Mouse (Mus musculus): Measurements from ENCODE around the gene Gm17622.

Gene Gm17622

DNA sequence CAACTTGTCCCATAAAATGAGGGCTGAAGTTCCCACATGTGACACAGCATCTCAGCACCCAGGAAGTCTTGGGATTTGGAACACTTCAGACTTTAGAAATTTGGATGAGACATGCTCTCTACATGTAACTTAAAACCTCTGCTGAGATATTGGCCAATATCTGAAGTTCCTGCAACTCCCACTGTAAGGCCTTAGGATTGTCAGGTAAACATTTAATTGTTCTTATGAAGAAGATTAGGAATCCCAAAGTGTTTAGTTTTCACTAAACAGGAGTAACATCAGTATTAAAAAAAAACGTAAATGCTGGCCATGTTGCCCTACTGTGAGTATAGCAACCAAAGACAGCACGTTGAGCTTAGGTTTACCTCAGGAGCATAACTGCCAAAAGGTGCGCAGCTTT lies at the start of gene Gm17622:
TSS of gene Gm17622 (plus strand) at position 301 of the 400 bp plus-strand sequence.
- no peak for DNase-seq (ENCODE audit: low spot score)

- no peak for DNase-seq (ENCODE audit: low spot score)
Measured at GRCm38 (mm10) chr13:96450205-96450856, 40.2 kb upstream of the Gm17622 start.

DNA sequence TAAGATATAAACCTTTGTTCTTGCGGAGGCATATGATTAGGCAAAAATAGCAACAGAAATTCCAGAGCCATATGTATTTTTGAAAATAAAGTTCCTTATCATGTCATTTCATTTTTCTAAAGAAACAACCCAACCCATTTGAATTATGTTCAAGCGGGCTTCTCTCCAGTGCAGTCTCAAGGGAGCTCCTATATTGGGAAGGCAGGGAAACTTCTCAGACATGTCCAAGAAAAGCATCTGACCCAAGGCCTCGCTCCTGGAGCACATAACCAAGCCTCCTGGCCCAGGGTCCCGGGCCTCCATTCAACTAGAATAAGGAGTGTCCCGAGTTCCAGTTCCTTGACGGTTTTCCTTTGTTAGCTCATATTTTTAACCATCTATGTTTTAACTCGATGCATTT lies 39.7 kb upstream of the Gm17622 start:
- no peak for DNase-seq (ENCODE audit: low spot score)

DNA sequence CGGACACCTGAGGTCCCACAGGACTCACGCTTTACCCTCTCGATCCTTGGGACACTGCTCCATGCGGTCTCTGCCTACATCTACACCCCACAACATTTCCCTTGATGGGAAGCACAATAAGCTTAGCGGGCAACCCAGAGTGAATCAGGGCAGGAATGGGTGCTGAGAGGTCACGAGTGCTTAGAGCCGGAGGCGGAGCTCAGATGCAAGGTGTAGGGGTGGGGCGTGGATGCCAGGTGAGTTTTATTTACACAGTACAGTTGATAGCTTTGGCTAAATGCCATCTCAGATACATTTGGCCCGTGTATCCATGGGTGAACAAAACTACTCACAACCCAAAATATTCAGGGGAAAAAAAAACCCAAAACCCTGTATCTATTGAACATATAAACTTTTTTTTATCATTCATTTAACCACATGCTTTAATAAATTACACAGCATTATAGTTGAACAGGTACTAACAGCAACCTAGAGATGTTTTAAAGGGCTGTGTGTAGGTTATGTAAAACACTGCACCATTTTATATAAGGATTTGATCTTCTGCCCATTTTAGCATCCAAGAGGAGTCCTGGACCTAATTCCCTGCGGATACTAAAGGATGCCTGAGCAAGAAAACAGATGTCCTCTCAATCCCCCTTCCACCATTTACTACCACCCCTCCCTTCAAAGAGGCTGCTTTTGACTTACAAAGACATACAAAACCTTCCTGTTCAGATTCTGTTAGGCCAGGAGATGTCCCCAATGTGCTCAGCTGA lies 39.0 kb upstream of the Gm17622 start:
- no peak for DNase-seq (ENCODE audit: low spot score)

- DNase-seq (ENCODE audit: low spot score), result no peak
Measured at GRCm38 (mm10) chr13:96452621-96453020, 37.9 kb upstream of the Gm17622 start.

- no peak for DNase-seq (ENCODE audit: low spot score)
Measured at GRCm38 (mm10) chr13:96454288-96454687, 36.2 kb upstream of the Gm17622 start.

- no peak for DNase-seq (ENCODE audit: low spot score)
Measured at GRCm38 (mm10) chr13:96457566-96457965, 33.0 kb upstream of the Gm17622 start.

GRCm38 (mm10) chr13:96458018-96458417 lies 32.5 kb upstream of the Gm17622 start:
- DNase-seq (ENCODE audit: low spot score), result no peak

DNA sequence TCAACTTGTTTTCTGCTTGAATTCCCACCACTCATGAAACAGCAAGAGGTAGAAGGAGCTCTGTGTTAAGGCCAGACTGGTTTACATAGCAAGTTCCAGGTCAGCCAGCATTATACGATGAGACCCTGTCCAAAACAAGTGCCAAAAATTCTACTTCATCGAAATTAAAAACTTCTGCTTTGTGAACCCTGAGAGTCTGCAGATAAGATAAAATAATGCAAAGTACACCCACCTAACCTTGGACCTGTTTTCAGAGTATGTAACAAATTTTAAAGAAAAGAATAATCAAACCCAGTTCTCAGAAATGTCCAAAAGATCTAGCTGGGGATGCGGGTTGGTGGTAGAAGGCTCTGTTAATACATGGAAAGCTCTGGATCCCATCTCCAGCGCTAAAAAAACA lies 31.9 kb upstream of the Gm17622 start:
- no peak for DNase-seq (ENCODE audit: low spot score)

GRCm38 (mm10) chr13:96462644-96463043 lies 27.9 kb upstream of the Gm17622 start:
- no peak for DNase-seq (ENCODE audit: low spot score)

DNA sequence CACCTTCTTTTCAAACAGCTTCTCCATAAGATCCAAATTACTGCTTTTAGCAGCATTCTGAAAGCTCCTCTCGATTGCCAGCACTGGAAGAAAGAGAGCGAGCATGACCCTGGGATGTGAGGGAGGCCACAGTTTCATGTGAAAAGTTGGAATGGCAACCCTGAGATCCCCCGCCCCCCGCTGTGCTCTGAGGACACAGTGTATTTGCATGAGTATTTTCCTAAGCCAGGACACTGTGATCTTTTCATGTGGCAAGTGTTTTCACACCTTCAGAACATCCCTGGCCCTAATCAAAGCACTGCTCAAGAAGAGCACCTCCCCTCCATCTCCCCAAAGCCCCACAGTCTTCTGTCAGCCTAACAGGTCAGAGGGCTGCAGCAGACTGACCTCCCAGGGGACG lies 25.2 kb upstream of the Gm17622 start:
- peak; percentile 3 for DNase-seq (ENCODE audit: low spot score)

GRCm38 (mm10) chr13:96468678-96469077 lies 21.9 kb upstream of the Gm17622 start:
- DNase-seq (ENCODE audit: low spot score), result no peak

DNA sequence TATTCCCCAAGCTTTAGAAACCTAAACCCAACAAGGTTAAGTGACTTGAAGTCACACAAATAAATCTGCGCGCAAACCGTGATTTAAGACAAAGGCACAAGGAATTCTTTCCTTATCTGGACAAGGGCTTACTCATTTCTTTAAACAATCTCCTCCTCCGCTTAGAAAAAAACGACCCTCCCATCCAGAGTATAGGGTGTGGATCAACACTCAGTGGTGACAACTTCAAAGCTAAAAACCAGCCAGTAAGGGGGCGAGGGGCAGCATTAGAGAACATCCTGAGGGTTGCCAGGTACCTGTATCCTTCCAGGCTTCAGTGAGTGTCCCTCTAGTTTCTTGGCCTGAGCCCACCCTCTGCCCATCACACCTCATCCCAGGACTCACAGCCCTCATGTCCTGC lies 20.0 kb upstream of the Gm17622 start:
- no peak for DNase-seq (ENCODE audit: low spot score)

DNA sequence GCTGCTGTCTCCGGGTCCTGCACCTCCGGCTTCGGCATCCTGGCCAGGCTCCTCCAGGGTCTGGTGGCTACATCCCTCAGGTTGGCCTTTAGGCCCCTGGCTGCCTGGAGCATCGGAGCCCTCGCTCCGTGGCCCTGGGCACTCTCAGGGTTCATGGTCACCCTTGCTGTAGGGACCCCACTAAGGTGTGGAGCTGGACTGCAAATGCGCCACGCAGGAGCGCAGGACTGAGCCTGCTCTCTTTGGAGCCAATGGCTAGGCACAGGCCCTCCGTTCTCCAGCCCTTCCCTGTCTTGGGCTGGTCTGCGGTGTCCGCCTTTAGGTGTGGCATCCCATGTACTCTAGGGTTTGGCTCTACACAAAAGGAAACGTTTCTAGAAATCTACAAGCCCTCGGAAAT lies 19.6 kb upstream of the Gm17622 start, which contains the start of gene Ankdd1b:
TSS of gene Ankdd1b (minus strand) at position 242 of the 400 bp plus-strand sequence.
- DNase-seq (ENCODE audit: low spot score), result no peak

DNA sequence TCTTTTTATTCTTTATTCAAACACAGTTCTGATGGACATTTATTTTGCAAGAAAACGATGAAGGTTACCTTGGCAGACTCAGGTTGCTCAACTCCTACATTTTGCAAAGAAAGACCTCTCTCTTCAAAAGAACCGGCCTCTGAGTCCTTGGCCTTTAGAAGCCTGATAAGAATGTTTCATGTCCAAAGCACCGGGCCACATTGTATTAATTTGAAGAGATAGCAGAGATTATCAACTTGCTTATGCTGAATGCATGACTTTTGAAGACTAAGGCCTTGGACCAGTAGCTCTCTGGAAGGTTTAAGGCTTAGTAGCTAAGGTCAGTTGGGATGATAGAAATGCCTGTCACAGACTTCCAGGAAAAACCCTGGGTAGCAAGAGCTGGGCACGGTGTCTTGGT lies 13.3 kb upstream of the Gm17622 start:
- no peak for DNase-seq (ENCODE audit: low spot score)

DNA sequence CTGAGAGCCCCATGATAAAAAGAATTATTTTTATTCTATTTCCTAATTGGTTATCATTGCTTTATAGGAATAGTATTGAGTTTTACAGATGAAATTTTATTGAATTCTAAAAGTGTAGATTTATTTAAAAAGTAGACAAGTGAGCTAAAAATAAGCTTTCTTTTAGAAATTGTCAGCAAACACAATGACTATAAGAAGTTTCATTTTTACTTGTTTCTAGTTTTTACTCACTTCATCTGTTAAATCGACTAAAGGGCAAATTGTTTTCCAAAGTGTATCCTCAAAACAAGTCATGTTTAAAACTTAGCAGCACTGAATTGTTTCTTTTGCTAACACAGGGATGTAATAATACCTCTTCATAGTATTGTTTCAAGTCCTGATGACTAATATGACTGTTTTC lies 11.5 kb upstream of the Gm17622 start:
- no peak for DNase-seq (ENCODE audit: low spot score)

- DNase-seq (ENCODE audit: low spot score), result no peak
Measured at GRCm38 (mm10) chr13:96487230-96487629, 3.3 kb upstream of the Gm17622 start.

DNA sequence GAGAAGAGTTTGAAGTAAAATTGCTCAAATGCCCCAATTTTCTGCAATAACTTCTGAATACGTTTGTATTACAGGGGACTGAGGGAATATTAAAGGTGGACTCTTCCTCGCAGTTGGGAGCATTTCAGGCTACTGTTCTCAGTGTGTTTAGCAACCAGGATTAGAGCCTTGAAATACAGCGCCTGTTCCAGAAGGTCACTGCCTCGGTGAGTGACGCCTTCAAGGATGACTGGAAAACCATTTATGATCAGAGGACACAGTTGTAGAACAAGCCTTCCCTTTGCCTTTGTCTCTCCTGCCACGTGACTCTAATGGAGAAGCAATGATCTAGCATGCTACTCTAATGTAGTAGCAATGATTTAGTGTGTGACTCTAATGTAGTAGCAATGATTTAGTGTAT lies 2.6 kb upstream of the Gm17622 start:
- no peak for DNase-seq (ENCODE audit: low spot score)

- no peak for DNase-seq (ENCODE audit: low spot score)
Measured at GRCm38 (mm10) chr13:96496630-96497029, 6.1 kb downstream of the Gm17622 start.

- DNase-seq (ENCODE audit: low spot score), result no peak
Measured at GRCm38 (mm10) chr13:96499891-96500290, 9.4 kb downstream of the Gm17622 start.

GRCm38 (mm10) chr13:96505661-96506060 lies 15.1 kb downstream of the Gm17622 start:
- DNase-seq (ENCODE audit: low spot score), result no peak

DNA sequence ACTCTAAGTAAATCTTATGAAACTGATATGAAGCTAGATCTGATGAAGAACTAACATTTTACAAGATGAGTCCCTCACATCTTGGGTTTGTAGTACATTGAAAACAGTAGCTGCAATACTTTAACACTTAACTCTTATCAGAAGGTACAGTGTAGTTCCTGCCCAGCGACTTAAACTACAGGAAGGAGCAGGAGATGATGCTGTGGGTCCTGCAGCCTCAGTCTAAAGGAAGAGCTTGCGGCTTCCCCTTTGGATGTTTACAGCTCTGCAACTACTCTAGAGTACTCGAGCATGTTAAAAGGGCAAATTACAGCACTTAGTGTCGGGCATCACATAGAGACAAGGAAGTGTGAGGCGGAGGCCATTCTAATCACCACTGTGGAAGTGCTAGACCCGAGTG lies 15.8 kb downstream of the Gm17622 start:
- DNase-seq (ENCODE audit: low spot score), result no peak

- DNase-seq (ENCODE audit: low spot score), result no peak
Measured at GRCm38 (mm10) chr13:96507541-96507940, 17.0 kb downstream of the Gm17622 start.

- no peak for DNase-seq (ENCODE audit: low spot score)
Measured at GRCm38 (mm10) chr13:96510635-96511034, 20.1 kb downstream of the Gm17622 start.

Measured in embryo, embryonic 10.5 days (tissue).